Mouse (Mus musculus): ENCODE data around the gene Gm15097.
"Not testable (repeated sequence)": the region's sequence is repeated elsewhere in the genome, so short reads cannot be mapped to it uniquely, and the experiment has no call there.

Gm15097 gene

GRCm38 (mm10) chrX:149784173-149784572, at the start of gene Gm15097:
Gm15097 (plus strand) TSS chrX:149784473.
- DNase-seq (ENCODE audit: low spot score): not testable (repeated sequence)

- not testable (repeated sequence) for DNase-seq (ENCODE audit: low spot score)
These were observed 21.4 kb upstream of the Gm15097 start for GRCm38 (mm10) chrX:149762853-149763252.

- DNase-seq (ENCODE audit: low spot score): not testable (repeated sequence)
These were observed 26.9 kb downstream of the Gm15097 start for GRCm38 (mm10) chrX:149811178-149811577.
